14 mouse cellular contexts compared by ENCODE assay signal in the genomic region with DNA sequence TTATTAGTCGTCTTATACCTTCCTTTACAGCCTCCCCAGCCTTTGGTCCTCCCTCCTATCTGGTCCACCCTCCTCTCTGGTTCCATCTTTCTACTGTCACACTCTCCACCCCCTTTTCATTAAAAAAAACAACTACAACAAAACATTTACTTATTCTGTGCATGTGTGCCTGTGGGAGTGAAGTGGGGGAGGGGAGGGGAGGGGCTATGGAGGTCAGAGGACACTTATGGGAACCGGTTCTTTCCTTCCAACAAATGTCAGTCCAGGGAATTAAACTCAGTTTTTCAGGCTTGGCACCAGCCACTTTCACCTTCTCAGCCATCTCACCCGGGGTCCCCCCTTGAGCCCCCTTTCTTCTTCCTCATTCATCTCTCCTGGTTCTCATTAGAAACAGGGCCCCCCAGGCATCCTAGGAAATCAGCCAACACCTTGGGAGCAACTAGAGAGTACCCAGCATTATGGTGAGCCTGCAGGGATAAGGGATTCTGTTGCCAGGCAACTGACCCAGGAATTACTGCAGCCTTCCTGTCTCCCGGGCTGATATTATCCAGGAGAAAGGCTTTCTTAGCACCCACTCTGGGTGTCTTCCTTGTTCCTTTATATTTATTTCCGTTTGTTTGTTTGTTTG. TPM values are rescaled to one million over a fixed set of nuclear protein-coding genes. Genes with fewer than 3 reads are reported as not detected.
DNase-seq lines count a peak whose midpoint lies in the region; ATAC-seq lines count a peak whose summit lies in the region.
"Had no signal": no experiment of that assay in that cellular context is flagged by ENCODE, and none has a peak within 500 bp of the region (broad histone marks: within the 10 kb centered on the region; RNA-seq: fewer than 3 reads in every experiment).

No protein-coding gene starts in this region.

- DNase-seq in retina, postnatal 1 day, result peak; percentile 37
- DNase-seq in retina, embryonic 14.5 days (ENCODE audit: low spot score), result no peak
- DNase-seq in kidney, adult 8-10 months, result no peak
- no peak for DNase-seq in left cerebral cortex, postnatal 10 days (ENCODE audit: extremely low spot score in 1 of 2, low spot score in 2 of 2)
- DNase-seq: adrenal gland, postnatal 10 days; cerebellum, adult 11 months; right cerebral cortex, adult 18-20 months had no signal

- H3K36me3 ChIP-seq in forebrain, embryonic 15.5 days, result no peaks in the 10 kb centered on the region
- H3K36me3 ChIP-seq in limb, embryonic 12.5 days, result no peaks in the 10 kb centered on the region
- no peaks in the 10 kb centered on the region for H3K36me3 ChIP-seq in neural tube, embryonic 15.5 days
- H3K36me3 ChIP-seq: stomach, embryonic 15.5 days had no signal

- 4% methylated on average over 5 of the region's 5 CpGs for WGBS in forebrain, embryonic 15.5 days
- WGBS in limb, embryonic 12.5 days, result 5% methylated on average over 5 of the region's 5 CpGs
- WGBS in neural tube, embryonic 15.5 days, result 11% methylated on average over 5 of the region's 5 CpGs

- peaks cover 36% of the 10 kb centered on the region for H3K4me1 ChIP-seq in forebrain, embryonic 15.5 days
- peaks cover 32% of the 10 kb centered on the region for H3K4me1 ChIP-seq in limb, embryonic 12.5 days (replicated peaks)
- peaks cover 39% of the 10 kb centered on the region for H3K4me1 ChIP-seq in neural tube, embryonic 15.5 days

- no peak overlapping the region for H3K4me3 ChIP-seq in forebrain, embryonic 15.5 days
- no peak overlapping the region for H3K4me3 ChIP-seq in limb, embryonic 12.5 days (replicated peaks)
- no peak overlapping the region for H3K4me3 ChIP-seq in neural tube, embryonic 15.5 days (replicated peaks)
- H3K4me3 ChIP-seq: stomach, embryonic 15.5 days had no signal

- H3K27ac ChIP-seq in forebrain, embryonic 15.5 days (replicated peaks), result peak overlapping the region; percentile 77
- H3K27ac ChIP-seq in limb, embryonic 12.5 days, result peak overlapping the region; percentile 59
- peak overlapping the region; percentile 76 for H3K27ac ChIP-seq in neural tube, embryonic 15.5 days (replicated peaks)
- H3K27ac ChIP-seq: liver, embryonic 14.5 days; stomach, embryonic 15.5 days had no signal

- peak; percentile 80 for ATAC-seq in forebrain, embryonic 15.5 days (replicated peaks)
- ATAC-seq in limb, embryonic 12.5 days (ENCODE audit: insufficient number of reproducible peaks, insufficient read depth, low FRiP score, low TSS enrichment, low read depth), result peak; percentile 39; the same call in 1 of the 2 replicates
- ATAC-seq in neural tube, embryonic 15.5 days (ENCODE audit: low FRiP score), result peak; percentile 58; the same call in 1 of the 2 replicates
- no peak for ATAC-seq in megakaryocyte, adult 5-6 weeks (ENCODE audit: poor library complexity, severe bottlenecking)

- no peaks in the 10 kb centered on the region for H3K27me3 ChIP-seq in forebrain, embryonic 15.5 days
- H3K27me3 ChIP-seq in limb, embryonic 12.5 days, result peaks cover 5% of the 10 kb centered on the region
- no peaks in the 10 kb centered on the region for H3K27me3 ChIP-seq in neural tube, embryonic 15.5 days (replicated peaks)
- H3K27me3 ChIP-seq: stomach, embryonic 15.5 days had no signal

- no peaks in the 10 kb centered on the region for H3K9me3 ChIP-seq in forebrain, embryonic 15.5 days
- no peaks in the 10 kb centered on the region for H3K9me3 ChIP-seq in limb, embryonic 12.5 days
- no peaks in the 10 kb centered on the region for H3K9me3 ChIP-seq in neural tube, embryonic 15.5 days (replicated peaks)
- H3K9me3 ChIP-seq: stomach, embryonic 15.5 days had no signal

- no peak overlapping the region for H3K4me2 ChIP-seq in forebrain, embryonic 15.5 days (replicated peaks)
- peak overlapping the region; percentile 9; the same call in 1 of the 2 replicates for H3K4me2 ChIP-seq in limb, embryonic 12.5 days
- H3K4me2 ChIP-seq in neural tube, embryonic 15.5 days, result peak overlapping the region; percentile 11; the same call in 1 of the 2 replicates
- H3K4me2 ChIP-seq: stomach, embryonic 15.5 days had no signal

- no peak overlapping the region for H3K9ac ChIP-seq in forebrain, embryonic 15.5 days (replicated peaks)
- 0 out of 2 replicates have a peak overlapping the region, but pooled peaks have one; percentile 4 for H3K9ac ChIP-seq in limb, embryonic 12.5 days (replicated peaks)
- no peak overlapping the region for H3K9ac ChIP-seq in neural tube, embryonic 15.5 days (replicated peaks)
- H3K9ac ChIP-seq: liver, embryonic 14.5 days; stomach, embryonic 15.5 days had no signal

- intact Hi-C loops in left cerebral cortex, postnatal 10 days (cut with DNase I), result no loop called here

RNA-seq across cellular contexts. Expression of gene Pdzd3, which starts 3.4 kb away (rescaled TPM):
- 0.59 and 0.61 TPM in 2 replicates for polyA plus RNA-seq in forebrain, embryonic 15.5 days (2015; fragmentation: Nextera tagmentation; extraction: Ambion mirVana)
- polyA plus RNA-seq in limb, embryonic 12.5 days (2016; fragmentation: Nextera tagmentation; extraction: Ambion mirVana), result not detected in 2 replicates
- polyA plus RNA-seq in neural tube, embryonic 15.5 days (2015; fragmentation: Nextera tagmentation; extraction: Ambion mirVana), result 0.61 and 0.65 TPM in 2 replicates
- total RNA-seq in left cerebral cortex, postnatal 10 days (2021), result under 1 TPM; 0.53 to 0.60 TPM
- 0.07 and 0.34 TPM in 2 replicates for total RNA-seq in megakaryocyte, adult 5-6 weeks (2015)
- not detected in 2 replicates for total RNA-seq in megakaryocyte, adult 5-6 weeks (2017)
- total RNA-seq: granulocyte monocyte progenitor cell, adult 5-6 weeks had no signal

RNA-seq across cellular contexts. Expression of gene Nlrx1, which starts 13.8 kb away (rescaled TPM):
- 4.5 and 5.2 TPM in 2 replicates for polyA plus RNA-seq in forebrain, embryonic 15.5 days (2015; fragmentation: Nextera tagmentation; extraction: Ambion mirVana)
- polyA plus RNA-seq in limb, embryonic 12.5 days (2016; fragmentation: Nextera tagmentation; extraction: Ambion mirVana), result 5.3 and 6.7 TPM in 2 replicates
- polyA plus RNA-seq in neural tube, embryonic 15.5 days (2015; fragmentation: Nextera tagmentation; extraction: Ambion mirVana), result 4.5 and 5.3 TPM in 2 replicates
- total RNA-seq in left cerebral cortex, postnatal 10 days (2021), result 10 to 100 TPM; 11.9 to 14.8 TPM
- total RNA-seq in megakaryocyte, adult 5-6 weeks (2015), result 9.5 and 13.1 TPM in 2 replicates
- total RNA-seq in megakaryocyte, adult 5-6 weeks (2017), result 12.1 and 12.4 TPM in 2 replicates

RNA-seq across cellular contexts. Expression of gene Ccdc153, which starts 14.1 kb away (rescaled TPM):
- polyA plus RNA-seq in forebrain, embryonic 15.5 days (2015; fragmentation: Nextera tagmentation; extraction: Ambion mirVana), result 0.32 TPM in 1 of 2 replicates, not detected in the other
- polyA plus RNA-seq in limb, embryonic 12.5 days (2016; fragmentation: Nextera tagmentation; extraction: Ambion mirVana), result not detected in 2 replicates
- polyA plus RNA-seq in neural tube, embryonic 15.5 days (2015; fragmentation: Nextera tagmentation; extraction: Ambion mirVana), result not detected in 2 replicates
- total RNA-seq in left cerebral cortex, postnatal 10 days (2021), result 1 to 10 TPM in 1 of 2 experiments, under 1 TPM in 1; 0.69 to 1.9 TPM
- total RNA-seq in megakaryocyte, adult 5-6 weeks (2015), result not detected in 2 replicates
- not detected in 2 replicates for total RNA-seq in megakaryocyte, adult 5-6 weeks (2017)
- total RNA-seq: granulocyte monocyte progenitor cell, adult 5-6 weeks had no signal
- polyA plus RNA-seq: liver, embryonic 14.5 days had no signal

RNA-seq across cellular contexts. Expression of gene Cbl, which starts 20.8 kb away (rescaled TPM):
- polyA plus RNA-seq in forebrain, embryonic 15.5 days (2015; fragmentation: Nextera tagmentation; extraction: Ambion mirVana), result 25.7 and 26.4 TPM in 2 replicates
- polyA plus RNA-seq in limb, embryonic 12.5 days (2016; fragmentation: Nextera tagmentation; extraction: Ambion mirVana), result 18.4 and 18.7 TPM in 2 replicates
- 18.2 and 20.2 TPM in 2 replicates for polyA plus RNA-seq in neural tube, embryonic 15.5 days (2015; fragmentation: Nextera tagmentation; extraction: Ambion mirVana)
- total RNA-seq in left cerebral cortex, postnatal 10 days (2021), result 10 to 100 TPM; 48.6 to 49.9 TPM
- 179 and 180 TPM in 2 replicates for total RNA-seq in megakaryocyte, adult 5-6 weeks (2015)
- 45.3 and 70.2 TPM in 2 replicates for total RNA-seq in megakaryocyte, adult 5-6 weeks (2017)

RNA-seq across cellular contexts. Expression of gene Abcg4, which starts 33.8 kb away (rescaled TPM):
- polyA plus RNA-seq in forebrain, embryonic 15.5 days (2015; fragmentation: Nextera tagmentation; extraction: Ambion mirVana), result 14.2 and 15.6 TPM in 2 replicates
- polyA plus RNA-seq in limb, embryonic 12.5 days (2016; fragmentation: Nextera tagmentation; extraction: Ambion mirVana), result 7.0 and 7.7 TPM in 2 replicates
- 26.8 and 30.3 TPM in 2 replicates for polyA plus RNA-seq in neural tube, embryonic 15.5 days (2015; fragmentation: Nextera tagmentation; extraction: Ambion mirVana)
- 10 to 100 TPM; 68.0 to 73.2 TPM for total RNA-seq in left cerebral cortex, postnatal 10 days (2021)
- 1.3 and 3.9 TPM in 2 replicates for total RNA-seq in megakaryocyte, adult 5-6 weeks (2015)
- total RNA-seq in megakaryocyte, adult 5-6 weeks (2017), result 1.1 and 1.7 TPM in 2 replicates
